Mouse (Mus musculus): ENCODE measurements around the gene Sema4c.

Sema4c gene

DNA sequence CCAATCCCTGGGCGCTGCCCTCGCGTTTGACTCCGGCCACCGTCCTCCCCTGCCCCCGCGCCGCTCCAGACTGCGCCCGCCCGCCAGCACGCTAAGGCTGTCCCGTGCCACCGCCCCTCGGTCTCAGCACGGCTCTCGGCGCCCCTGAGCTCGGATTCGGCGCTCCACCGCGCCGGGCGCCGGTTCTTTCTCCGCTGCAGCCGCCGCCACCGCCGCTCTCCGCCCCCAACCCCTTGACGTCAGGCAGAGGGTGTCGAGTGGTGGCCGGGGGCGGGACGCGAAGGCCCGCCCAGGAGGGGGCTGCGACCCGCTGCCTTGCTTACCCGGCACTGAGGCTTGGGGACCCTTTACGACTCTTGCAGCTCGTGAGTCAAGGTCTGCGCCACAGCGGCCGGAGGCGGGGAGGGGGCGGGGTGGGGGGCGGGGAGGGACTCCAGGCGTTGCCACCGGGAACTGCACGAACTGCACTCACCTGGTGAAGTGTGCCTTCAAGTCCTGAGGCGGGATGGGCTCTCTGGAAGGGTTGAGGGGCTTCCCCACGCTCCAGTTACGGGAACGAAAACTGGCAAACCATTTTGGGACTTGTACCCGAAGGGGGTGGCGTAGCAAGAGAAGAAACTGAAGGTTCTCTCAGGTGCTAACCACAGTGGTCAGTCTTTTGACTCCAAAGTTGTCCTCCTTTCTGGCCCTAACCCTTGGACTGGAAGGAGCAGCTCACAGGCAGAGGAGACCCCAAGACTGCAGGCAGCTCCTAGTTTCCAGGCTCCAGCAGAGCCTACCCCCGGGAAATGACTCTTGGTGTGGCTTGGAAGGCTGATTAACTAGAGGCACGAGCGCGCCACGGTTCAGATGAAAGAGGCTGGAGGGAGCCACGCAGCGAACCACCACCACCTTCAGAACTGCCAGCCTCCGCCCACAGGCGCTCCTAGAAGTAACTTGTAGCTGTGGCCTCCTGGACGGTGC, at the start of gene Sema4c:
TSS of gene Sema4c (minus strand) at position 319 of the 963 bp plus-strand sequence.
- no peak for DNase-seq (ENCODE audit: low read depth)

- no peak for DNase-seq (ENCODE audit: low read depth)
These were observed 48.8 kb upstream of the Sema4c start for GRCm38 (mm10) chr1:36606951-36607350.

DNA sequence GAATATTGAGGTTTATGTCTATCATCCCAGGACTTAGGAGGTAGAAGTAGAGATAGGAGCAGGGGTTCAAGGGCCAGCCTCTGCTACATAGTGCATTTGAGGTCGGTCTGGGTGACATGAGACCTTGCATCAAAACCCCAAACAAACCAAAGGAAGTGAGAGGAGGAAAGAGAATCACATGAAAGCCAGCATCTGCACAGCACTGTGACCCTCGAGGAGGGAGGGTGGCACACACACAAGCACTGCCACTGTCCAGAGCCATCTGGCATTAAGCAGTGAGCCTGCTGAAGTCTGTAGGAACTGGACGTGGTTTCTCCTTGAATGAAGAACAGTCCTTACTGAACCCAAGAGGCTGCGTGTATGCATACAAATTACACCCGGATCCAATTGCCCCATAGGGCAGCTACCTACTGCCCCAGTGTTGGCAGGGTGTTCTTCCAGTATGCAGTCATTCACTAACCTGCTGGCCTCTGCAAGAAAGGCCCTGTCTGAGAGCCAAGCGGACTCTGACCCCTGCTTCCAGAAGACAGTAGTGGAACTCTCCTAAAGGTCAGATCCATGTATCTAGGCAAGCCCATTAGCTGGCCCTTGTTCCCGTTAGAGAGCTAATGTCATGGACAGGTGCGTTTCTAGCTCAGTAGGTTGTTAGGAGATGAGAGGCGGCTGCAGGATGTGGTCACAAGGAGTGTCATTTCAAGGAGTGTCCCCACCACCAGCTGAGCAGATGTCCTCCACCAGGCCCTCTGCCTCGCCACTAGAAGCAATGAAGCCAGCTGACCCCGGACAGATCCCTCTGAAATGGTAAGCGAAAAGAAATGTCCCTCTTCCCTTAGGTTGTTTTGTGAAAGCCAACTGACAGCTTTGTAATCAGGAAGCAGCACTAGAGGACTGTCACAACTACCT, 46.4 kb upstream of the Sema4c start:
- DNase-seq (ENCODE audit: low read depth): no peak

- no peak for DNase-seq (ENCODE audit: low read depth)
These were observed 45.2 kb upstream of the Sema4c start for GRCm38 (mm10) chr1:36603361-36603760.

DNA sequence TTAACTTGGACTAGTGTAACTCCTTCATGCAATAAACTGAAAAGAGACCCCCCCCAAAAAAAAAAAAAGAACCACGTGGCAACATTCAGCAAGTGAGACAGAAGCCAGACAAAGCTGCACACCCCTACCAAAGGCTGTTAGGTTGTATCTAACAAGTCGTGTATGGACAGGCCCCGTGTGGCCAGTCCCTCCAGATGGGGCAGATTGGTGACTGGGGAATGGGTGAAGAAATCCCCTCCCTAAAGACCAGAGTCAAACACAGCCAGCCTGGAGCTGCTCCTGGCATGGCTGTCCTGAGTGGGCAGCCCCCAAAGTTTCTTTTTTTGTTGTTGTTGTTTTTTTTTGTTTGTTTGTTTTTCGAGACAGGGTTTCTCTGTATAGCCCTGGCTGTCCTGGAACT, 44.1 kb upstream of the Sema4c start:
- no peak for DNase-seq (ENCODE audit: low read depth)

DNA sequence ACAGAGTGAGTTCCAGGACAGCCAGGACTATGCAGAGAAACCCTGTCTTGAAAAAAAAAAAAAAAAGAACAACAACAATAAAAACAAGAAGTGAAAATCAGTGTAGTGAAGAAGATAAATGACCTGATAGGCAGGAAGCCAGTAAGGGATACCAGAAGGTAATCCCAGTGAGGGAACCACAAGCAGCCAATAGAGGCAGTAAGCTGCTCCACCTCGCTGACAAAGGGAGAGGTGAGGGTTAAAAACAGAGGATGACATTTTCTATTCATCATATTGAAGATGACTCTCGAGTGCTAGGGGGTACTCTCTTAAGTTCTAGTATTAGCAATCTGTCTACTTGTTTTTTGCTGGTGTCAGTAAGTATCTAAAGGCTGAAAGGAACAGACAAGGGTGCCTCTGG, 40.3 kb upstream of the Sema4c start:
- DNase-seq (ENCODE audit: low read depth): no peak

DNA sequence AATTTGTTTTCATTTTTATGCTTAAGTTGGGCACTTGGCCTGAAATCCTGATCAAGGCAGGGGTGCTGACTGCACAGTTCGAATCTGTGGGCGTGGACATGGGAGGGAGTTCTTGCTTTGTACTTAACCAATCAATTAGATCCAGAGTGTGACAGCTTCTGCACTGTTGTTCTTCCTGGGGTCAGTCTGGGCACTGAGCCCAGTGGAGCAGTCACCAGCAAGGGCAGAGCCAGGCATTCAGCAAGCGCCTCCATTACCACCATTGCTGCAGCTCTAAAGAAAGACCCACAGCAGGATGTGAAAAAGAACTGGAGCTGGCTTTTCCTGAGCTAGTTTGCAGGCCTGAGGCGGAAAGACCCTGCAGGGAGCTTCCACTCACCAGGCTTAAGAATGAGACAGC, 38.0 kb upstream of the Sema4c start:
- DNase-seq (ENCODE audit: low read depth): no peak

DNA sequence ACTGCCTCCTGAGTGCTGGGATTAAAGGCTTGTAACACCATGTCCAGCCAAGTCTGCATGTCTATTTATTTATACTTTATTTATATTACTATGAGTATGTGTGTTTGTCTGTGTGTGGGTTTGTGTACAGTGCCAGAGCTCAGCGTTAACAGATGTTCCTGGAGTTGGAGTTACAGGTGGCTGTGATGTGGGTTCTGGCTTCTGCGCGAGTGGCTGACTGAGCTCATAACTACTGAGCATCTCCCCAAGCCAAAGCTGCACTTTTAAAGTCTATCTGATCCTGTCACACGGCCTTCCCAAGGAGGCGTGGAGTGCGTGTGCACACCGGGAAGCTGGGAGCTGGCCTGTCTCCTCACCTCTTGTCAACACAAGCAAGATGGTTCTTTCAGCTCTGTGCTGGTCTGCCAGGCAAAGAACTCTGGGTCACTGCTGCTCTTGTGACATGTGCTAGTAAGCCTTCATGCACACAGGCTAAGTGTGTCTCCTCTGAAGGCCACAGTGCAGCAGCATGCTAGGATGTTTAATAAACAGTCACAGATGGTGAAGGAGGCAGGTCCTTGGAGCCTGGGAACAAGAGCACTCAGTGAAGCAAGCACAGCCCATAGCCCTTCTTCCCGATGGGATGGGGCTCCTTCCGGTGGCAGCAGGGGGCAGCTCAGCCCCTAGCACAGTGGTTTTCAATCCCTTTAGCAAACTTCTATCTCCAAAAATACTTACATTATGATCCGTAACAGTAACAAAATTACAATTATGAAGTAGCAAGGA, 37.2 kb upstream of the Sema4c start:
- DNase-seq (ENCODE audit: low read depth): no peak

DNA sequence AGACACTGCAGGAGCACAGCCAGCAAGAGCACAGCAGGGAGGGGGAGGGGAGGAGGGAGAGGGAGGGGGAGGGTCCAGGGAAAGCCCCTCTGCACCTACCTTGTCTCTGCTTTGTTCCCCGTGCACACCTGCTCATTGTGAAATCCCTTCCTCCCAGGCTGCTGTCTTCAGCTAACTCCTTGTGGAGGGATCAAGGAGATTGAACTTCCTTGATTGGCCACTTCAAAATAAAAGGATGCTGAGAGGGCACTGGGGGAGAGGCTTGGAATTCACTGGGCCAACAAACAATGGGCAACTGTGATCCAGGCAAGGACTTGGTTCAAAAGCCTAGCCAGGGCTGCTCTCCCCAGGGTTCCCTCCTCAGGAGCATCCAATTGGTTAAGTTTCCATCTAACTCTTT, 35.0 kb upstream of the Sema4c start:
- no peak for DNase-seq (ENCODE audit: low read depth)

DNA sequence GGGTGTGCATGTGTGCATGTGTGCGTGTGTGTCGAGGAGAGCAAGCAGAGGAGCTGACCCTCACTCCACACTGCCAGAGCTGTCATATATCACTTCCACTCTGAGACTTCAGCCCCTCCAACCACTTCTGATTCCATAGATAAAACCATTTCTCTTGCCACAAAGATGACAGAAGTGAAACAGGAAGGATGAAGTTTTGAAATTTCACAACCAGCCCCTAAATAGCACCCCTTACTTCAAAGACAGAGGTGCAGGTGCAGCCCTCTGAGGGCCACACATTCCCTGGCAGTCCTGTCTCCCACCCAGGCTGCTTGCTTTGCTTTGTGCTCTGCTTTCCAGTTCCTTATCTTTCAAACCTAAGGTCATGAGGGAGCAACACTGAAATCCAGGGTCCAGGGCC, 33.3 kb upstream of the Sema4c start:
- no peak for DNase-seq (ENCODE audit: low read depth)

DNA sequence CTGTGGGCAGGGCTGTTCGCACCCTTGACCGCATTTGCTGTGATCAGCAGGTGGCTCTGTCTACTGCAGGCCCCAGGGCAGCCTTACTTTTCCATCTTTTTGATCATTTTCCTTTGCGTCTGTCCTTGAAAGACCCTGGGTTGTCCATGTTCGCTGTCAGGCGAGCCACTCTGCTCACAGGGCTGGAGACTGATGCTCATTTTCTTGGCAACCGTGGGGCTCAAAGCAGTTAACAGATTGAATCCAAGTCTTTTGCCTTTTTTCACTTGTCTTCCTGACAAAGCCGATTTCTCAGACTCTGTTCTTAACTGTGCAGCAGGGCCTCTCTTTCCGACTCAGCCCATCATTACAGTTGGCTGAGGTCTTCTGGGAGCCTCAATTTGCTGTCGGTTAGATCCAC, 32.5 kb upstream of the Sema4c start:
- no peak for DNase-seq (ENCODE audit: low read depth)

GRCm38 (mm10) chr1:36589486-36589885, 31.3 kb upstream of the Sema4c start:
- no peak for DNase-seq (ENCODE audit: low read depth)

DNA sequence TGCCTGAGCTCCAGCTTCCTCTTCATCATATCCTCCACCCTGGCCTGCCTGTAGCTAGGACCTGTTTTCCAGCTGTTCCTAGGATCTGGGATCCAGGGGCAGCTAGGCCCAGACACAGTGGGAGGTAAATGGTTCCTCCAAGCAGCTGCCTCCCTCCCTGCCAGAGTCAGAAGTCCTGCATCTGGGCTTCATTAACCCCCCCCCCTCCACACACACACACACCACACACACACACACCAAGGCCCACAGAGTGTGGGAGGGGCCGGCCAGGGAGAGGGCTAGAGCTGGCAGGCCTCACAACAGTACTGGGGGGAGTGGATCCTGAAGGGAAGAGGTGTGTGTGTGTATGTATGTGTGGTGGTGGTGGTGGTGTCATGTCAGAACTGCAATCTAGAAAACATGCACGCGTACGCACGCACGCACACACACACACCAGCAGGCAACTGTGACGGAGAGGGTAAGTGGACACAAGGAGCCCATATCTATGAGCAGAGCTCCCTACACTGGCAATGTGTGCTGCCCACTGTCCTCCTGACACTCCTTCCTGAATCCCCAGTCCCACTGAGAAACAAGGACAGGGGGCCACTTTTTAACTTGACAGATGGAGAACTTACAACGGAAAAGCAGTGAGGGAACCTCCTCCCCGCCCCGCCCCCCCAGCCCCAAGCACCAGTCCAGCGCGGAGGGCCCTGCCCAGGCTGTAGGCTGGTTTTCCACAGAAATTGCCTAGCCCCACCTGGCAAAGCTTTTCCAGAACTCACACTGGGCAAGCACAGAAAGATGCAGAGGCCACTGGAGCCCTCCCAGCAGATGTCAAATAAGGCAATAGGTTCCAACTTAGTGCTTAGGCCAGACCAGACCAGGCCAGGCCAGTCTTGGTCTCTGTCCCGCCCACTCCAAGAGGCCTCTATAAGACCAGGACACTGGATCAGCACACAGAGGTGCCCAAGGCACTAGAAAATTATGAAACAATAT, 30.6 kb upstream of the Sema4c start:
- no peak for DNase-seq (ENCODE audit: low read depth)

GRCm38 (mm10) chr1:36587860-36588259, 29.7 kb upstream of the Sema4c start:
- DNase-seq (ENCODE audit: low read depth): no peak

GRCm38 (mm10) chr1:36586288-36586687, 28.1 kb upstream of the Sema4c start:
- no peak for DNase-seq (ENCODE audit: low read depth)

- DNase-seq (ENCODE audit: low read depth): no peak
These were observed 25.4 kb upstream of the Sema4c start for GRCm38 (mm10) chr1:36583408-36584116.

DNA sequence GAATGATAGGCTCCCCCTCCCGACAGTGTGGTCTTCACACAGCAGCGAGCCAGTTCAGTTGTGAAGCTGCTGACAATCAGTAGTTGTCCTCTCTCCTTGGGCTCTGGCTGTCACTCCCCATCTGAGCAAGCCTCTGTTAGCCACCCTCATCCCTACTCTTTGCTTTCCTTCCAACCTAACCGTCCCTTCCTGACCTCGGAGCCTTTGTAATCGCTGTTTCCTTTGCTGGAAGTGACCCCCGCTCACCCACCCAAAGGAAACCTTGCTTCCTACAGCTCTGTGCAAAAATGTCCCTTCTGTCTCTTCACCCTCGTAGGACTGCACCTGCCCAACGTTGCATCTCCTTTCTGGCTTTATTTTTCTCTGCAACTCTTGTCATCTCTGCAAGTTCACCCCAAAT, 24.1 kb upstream of the Sema4c start:
- no peak for DNase-seq (ENCODE audit: low read depth)

GRCm38 (mm10) chr1:36581260-36581659, 23.1 kb upstream of the Sema4c start:
- DNase-seq (ENCODE audit: low read depth): no peak

DNA sequence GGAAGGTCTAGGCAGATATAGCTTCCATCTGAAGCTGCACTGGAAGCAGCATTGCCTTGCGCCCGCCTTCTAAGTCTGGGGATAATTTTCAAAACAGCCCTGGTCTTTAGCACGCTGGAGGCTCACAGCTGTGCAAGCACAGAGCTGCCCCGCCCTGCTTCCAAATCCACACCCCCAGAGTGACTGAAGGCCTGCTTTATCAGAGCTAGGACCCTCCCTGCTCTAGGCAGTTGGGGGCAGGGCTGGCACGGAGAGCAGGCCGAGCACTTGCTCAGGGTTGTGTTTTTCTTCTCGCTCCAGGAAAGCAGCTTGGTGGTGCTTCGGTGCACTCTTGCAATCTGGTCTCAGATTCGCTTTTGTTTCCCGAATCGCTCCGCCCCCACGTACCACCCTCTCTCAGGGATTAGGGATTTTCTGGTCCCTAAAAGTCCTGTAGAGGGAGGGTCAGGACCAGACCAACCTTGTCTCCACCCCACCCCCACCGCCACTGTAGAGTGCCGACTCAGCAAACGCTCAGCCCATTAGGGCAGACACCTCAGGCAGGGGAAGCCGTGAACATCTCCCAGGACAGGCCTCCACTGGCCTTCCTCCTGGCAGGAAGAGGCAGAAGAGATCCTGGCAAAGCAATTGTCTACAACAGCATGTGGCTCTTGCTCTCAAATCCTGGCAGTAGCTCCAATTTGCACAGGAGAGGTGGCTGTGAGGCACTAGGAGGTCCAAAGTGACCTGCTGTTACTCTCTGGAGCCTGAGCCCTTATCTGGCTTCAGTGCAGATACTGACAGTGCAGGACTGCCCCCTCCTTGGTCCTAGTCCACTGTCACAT, 22.4 kb upstream of the Sema4c start:
- no peak for DNase-seq (ENCODE audit: low read depth)

Measured in c-Kit-positive CD71-negative TER-119-negative erythroid progenitor cells, embryonic 14.5 days (primary cell).